Mouse (Mus musculus) stomach, embryonic 15.5 days (tissue): Measurements from ENCODE around the gene Krtcap2. TPM values are rescaled to one million over a fixed set of nuclear protein-coding genes. Genes with fewer than 3 reads are reported as not detected.

Experiments
- ATAC-seq: fragments of 200-750 bp; cut with Nextera tagmentation; 2 replicates; pipeline ENCODE4 v1.8.0; 2017; ENCODE audit warnings: low read depth, moderate number of reproducible peaks, moderate TSS enrichment; ENCODE audit not compliant: insufficient read depth, low FRiP score
- H3K27ac ChIP-seq: fragments of 300-500 bp; sonication (generic); 2 replicates; pipeline ENCODE4 v1.5.1; 2015; ENCODE audit warnings: mild to moderate bottlenecking, inconsistent platforms
- H3K27me3 ChIP-seq: fragments of 300-500 bp; sonication (generic); replicated peaks from 2 replicates; pipeline ENCODE4 v1.6.1; 2015; ENCODE audit warnings: inconsistent platforms
- H3K36me3 ChIP-seq: fragments of 300-500 bp; sonication (generic); 2 replicates; pipeline ENCODE4 v1.6.1; 2015; ENCODE audit warnings: inconsistent platforms
- H3K4me1 ChIP-seq: fragments of 300-500 bp; sonication (generic); 2 replicates; pipeline ENCODE4 v1.6.1; 2015; ENCODE audit warnings: inconsistent platforms
- H3K4me2 ChIP-seq: fragments of 300-500 bp; sonication (generic); 2 replicates; pipeline ENCODE4 v1.6.1; 2015; ENCODE audit warnings: mild to moderate bottlenecking, inconsistent platforms
- H3K4me3 ChIP-seq: fragments of 300-500 bp; sonication (generic); replicated peaks from 2 replicates; pipeline ENCODE4 v1.5.1; 2015; ENCODE audit warnings: inconsistent platforms
- H3K9ac ChIP-seq: fragments of 300-500 bp; sonication (generic); 2 replicates; pipeline ENCODE4 v1.6.1; 2015; ENCODE audit warnings: inconsistent platforms
- H3K9me3 ChIP-seq: fragments of 300-500 bp; sonication (generic); 2 replicates; pipeline ENCODE4 v1.6.1; 2016; ENCODE audit warnings: inconsistent platforms
- WGBS: fragments of 180-500 bp; shearing (Covaris S2); methylation state at CpG from one replicate; pipeline ENCODE4 v1.1.7; 2015; 5-methylcytosine and 5-hydroxymethylcytosine counted together
- polyA plus RNA-seq: library from polyadenylated mRNA; unstranded; fragments of >200 nt; fragmentation: Nextera tagmentation; extraction: Ambion mirVana; gene quantifications from 2 replicates; pipeline ENCODE4 v1.2.1, GENCODE M21; 2015

Krtcap2 gene
- polyA plus RNA-seq, 1 experiment from 2014 or later, result 406 TPM

DNA sequence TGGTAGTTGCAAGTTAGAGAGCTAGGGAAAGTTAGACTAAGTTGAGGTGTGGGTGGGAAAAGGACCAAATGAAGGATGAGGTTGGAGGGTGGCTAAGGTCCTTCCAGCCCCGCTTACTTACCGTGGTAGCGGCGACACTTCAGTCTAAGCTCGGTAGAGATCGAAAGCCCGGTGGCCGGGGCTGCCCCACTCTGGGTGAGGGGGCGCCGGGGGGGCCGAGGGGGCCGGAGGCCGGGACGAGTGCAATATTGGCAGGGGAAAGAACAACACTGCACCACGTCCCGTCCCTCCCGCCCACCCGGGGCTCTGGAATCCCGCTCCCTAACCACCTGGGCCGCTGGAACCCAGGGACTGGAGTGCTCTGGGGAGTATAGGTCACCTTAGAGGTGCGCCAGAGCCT, 18.9 kb upstream of the Krtcap2 start, which contains the start of gene Mtx1:
Gene Mtx1, minus strand, starts transcription at position 189 of the 400 bp plus-strand sequence.
- WGBS, result 4% methylated on average over 20 of the region's 21 CpGs
- no peak within 1 kb of the TSS for H3K9ac ChIP-seq
- peaks cover 27% of the 10 kb centered on the region for H3K4me1 ChIP-seq
- H3K36me3 ChIP-seq, result no peaks in the 10 kb centered on the region
- peak within 1 kb of the TSS; percentile 60 for H3K27ac ChIP-seq
- H3K9me3 ChIP-seq, result no peaks in the 10 kb centered on the region
- peak; percentile 4; the same call in 1 of the 2 replicates for ATAC-seq
- H3K27me3 ChIP-seq, result no peaks in the 10 kb centered on the region
- H3K4me3 ChIP-seq, result peak within 1 kb of the TSS; percentile 46
- H3K4me2 ChIP-seq, result peak within 1 kb of the TSS; percentile 82

DNA sequence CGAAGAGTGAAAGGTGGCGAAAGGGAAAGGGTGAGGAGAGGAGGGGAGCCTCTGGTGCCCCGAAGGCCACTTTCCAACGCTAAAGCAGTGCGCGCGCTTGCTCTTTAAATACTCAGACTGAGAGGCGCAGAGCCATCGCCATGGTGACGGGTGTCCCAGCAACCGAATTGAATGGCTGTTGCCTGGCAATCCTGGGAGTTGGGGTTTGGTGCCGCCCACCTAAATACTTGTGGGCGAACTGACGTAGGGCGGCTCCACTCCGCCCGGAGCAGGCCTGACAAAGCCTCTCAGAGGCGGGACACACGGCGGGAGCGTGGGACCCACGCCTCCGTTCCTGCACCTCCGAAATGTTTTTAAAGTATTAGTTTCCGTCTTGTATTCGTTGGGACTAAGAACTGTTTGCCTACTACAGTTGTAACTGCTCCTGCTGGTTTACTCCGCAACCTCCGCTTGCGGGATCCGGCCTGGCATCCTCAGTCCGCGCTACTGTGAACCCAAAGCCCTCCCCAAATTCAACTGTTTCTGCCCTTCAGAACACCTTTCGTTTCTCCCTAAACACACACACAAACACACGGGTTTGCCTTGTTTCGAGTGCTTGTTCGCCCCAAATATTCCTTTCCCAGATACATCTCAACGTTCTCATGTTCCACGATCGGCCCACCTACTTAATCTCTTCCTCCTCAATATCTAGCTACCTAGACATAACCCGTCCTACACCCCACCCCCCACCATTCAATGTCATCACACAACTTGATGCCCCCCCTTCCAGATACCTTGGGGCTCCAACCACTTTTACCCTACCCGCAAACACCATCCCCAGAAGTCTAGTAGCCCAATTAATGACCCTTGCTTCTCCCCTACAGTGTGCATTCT, 18.2 kb upstream of the Krtcap2 start:
- Histone ChIP-seq H3K9ac (no peak overlapping the region), H3K9me3 (no peaks in the 10 kb centered on the region), H3K27me3 (no peaks in the 10 kb centered on the region), H3K36me3 (no peaks in the 10 kb centered on the region), H3K27ac (peak overlapping the region; percentile 60), H3K4me2 (peak overlapping the region; percentile 82), H3K4me3 (peak overlapping the region; percentile 46), H3K4me1 (peaks cover 27% of the 10 kb centered on the region)
- 4% methylated on average over 41 of the region's 41 CpGs for WGBS
- peak; percentile 74 for ATAC-seq

GRCm38 (mm10) chr3:89228180-89228549, 17.6 kb upstream of the Krtcap2 start:
- Histone ChIP-seq H3K9ac (no peak overlapping the region), H3K4me1 (peaks cover 30% of the 10 kb centered on the region), H3K4me2 (peak overlapping the region; percentile 82), H3K27ac (peak overlapping the region; percentile 60), H3K9me3 (no peaks in the 10 kb centered on the region), H3K36me3 (no peaks in the 10 kb centered on the region), H3K27me3 (no peaks in the 10 kb centered on the region), H3K4me3 (peak overlapping the region; percentile 46)
- ATAC-seq, result peak; percentile 20; the same call in 1 of the 2 replicates
- WGBS, result 1% methylated on average over 20 of the region's 20 CpGs

GRCm38 (mm10) chr3:89228836-89229235, 16.9 kb upstream of the Krtcap2 start, which contains the start of gene Muc1:
Muc1 (plus strand) TSS chr3:89229057.
- peak within 1 kb of the TSS; percentile 46 for H3K4me3 ChIP-seq
- no peak within 1 kb of the TSS for H3K9ac ChIP-seq
- H3K4me1 ChIP-seq, result peaks cover 37% of the 10 kb centered on the region
- H3K27ac ChIP-seq, result peak within 1 kb of the TSS; percentile 60
- peak; percentile 14; the same call in 1 of the 2 replicates for ATAC-seq
- no peaks in the 10 kb centered on the region for H3K36me3 ChIP-seq
- H3K27me3 ChIP-seq, result no peaks in the 10 kb centered on the region
- peak within 1 kb of the TSS; percentile 82 for H3K4me2 ChIP-seq
- no peaks in the 10 kb centered on the region for H3K9me3 ChIP-seq
- WGBS, result 30% methylated on average over 10 of the region's 10 CpGs

GRCm38 (mm10) chr3:89229276-89229675, 16.5 kb upstream of the Krtcap2 start:
- Histone ChIP-seq H3K9me3 (no peaks in the 10 kb centered on the region), H3K4me3 (peak overlapping the region; percentile 46), H3K27ac (peak overlapping the region; percentile 60), H3K36me3 (no peaks in the 10 kb centered on the region), H3K4me2 (peak overlapping the region; percentile 82), H3K27me3 (no peaks in the 10 kb centered on the region), H3K4me1 (peaks cover 37% of the 10 kb centered on the region), H3K9ac (no peak overlapping the region)
- 45% methylated on average over 4 of the region's 4 CpGs for WGBS
- ATAC-seq, result no peak

DNA sequence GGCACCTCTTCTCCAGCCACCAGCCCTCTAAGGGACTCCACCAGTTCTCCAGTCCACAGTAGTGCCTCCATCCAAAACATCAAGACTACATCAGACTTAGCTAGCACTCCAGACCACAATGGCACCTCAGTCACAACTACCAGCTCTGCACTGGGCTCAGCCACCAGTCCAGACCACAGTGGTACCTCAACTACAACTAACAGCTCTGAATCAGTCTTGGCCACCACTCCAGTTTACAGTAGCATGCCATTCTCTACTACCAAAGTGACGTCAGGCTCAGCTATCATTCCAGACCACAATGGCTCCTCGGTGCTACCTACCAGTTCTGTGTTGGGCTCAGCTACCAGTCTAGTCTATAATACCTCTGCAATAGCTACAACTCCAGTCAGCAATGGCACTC, 15.2 kb upstream of the Krtcap2 start:
- Histone ChIP-seq H3K4me2 (peak overlapping the region; percentile 82), H3K4me1 (peaks cover 32% of the 10 kb centered on the region), H3K27ac (no peak overlapping the region), H3K9ac (0 out of 2 replicates have a peak overlapping the region, but pooled peaks have one; percentile 1), H3K9me3 (no peaks in the 10 kb centered on the region), H3K4me3 (peak overlapping the region; percentile 25; the same call in 1 of the 2 replicates), H3K36me3 (no peaks in the 10 kb centered on the region), H3K27me3 (no peaks in the 10 kb centered on the region)
- WGBS, result 77% methylated on average over 2 of the region's 2 CpGs
- no peak for ATAC-seq

- H3K9ac ChIP-seq, result no peak overlapping the region
- H3K27me3 ChIP-seq, result no peaks in the 10 kb centered on the region
- no peaks in the 10 kb centered on the region for H3K36me3 ChIP-seq
- H3K9me3 ChIP-seq, result no peaks in the 10 kb centered on the region
- peak overlapping the region; percentile 25 for H3K4me3 ChIP-seq
- peak overlapping the region; percentile 82 for H3K4me2 ChIP-seq
- peaks cover 29% of the 10 kb centered on the region for H3K4me1 ChIP-seq
- no peak for ATAC-seq
- H3K27ac ChIP-seq, result peak overlapping the region; percentile 88; the same call in 1 of the 2 replicates
- 57% methylated on average over 7 of the region's 7 CpGs for WGBS
Measured at GRCm38 (mm10) chr3:89231345-89231744, 14.4 kb upstream of the Krtcap2 start.

- Histone ChIP-seq H3K4me1 (peaks cover 24% of the 10 kb centered on the region), H3K27ac (peak overlapping the region; percentile 88; the same call in 1 of the 2 replicates), H3K36me3 (no peaks in the 10 kb centered on the region), H3K4me2 (peak overlapping the region; percentile 82), H3K4me3 (peak overlapping the region; percentile 25), H3K27me3 (no peaks in the 10 kb centered on the region), H3K9ac (no peak overlapping the region), H3K9me3 (no peaks in the 10 kb centered on the region)
- ATAC-seq, result no peak
- 69% methylated on average over 16 of the region's 16 CpGs for WGBS
Measured at GRCm38 (mm10) chr3:89231772-89232275, 13.9 kb upstream of the Krtcap2 start.

DNA sequence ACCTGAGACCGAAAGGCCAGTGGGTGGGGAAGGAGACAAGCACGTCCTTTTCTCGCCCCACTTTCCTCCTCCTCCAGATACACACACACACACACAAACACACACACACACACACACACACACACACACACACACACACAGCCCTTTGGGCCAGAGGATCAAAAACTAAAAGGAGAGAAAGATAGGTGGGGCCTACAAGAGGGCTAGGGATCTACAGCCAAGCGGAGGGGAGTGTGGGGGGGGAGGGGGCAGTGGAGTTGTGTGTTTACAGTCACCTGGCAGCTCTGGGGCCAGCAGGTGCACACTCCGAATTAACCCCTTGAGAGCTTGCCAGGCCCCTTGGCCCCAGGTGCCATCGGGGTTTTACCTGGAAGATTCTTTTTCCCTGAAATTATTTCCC, 13.2 kb upstream of the Krtcap2 start:
- no peak for ATAC-seq

GRCm38 (mm10) chr3:89233562-89234110, 12.1 kb upstream of the Krtcap2 start:
- Histone ChIP-seq H3K27ac (peak overlapping the region; percentile 88), H3K4me2 (peak overlapping the region; percentile 36; the same call in 1 of the 2 replicates), H3K36me3 (0 out of 2 replicates have a peak, but pooled peaks cover 4% of the 10 kb centered on the region), H3K4me3 (no peak overlapping the region), H3K9me3 (no peaks in the 10 kb centered on the region), H3K27me3 (no peaks in the 10 kb centered on the region), H3K9ac (no peak overlapping the region), H3K4me1 (peaks cover 11% of the 10 kb centered on the region; the same call in 1 of the 2 replicates)
- WGBS, result 54% methylated on average over 14 of the region's 14 CpGs
- ATAC-seq, result peak; percentile 76

More for the DNA sequence above, 13.2 kb upstream of the Krtcap2 start:
- H3K4me1 ChIP-seq, result peaks cover 17% of the 10 kb centered on the region; the same call in 1 of the 2 replicates
- peak overlapping the region; percentile 82 for H3K4me2 ChIP-seq
- peak overlapping the region; percentile 88 for H3K27ac ChIP-seq
- 0 out of 2 replicates have a peak, but pooled peaks cover 4% of the 10 kb centered on the region for H3K36me3 ChIP-seq
- H3K9me3 ChIP-seq, result no peaks in the 10 kb centered on the region
- WGBS, result 42% methylated on average over 6 of the region's 6 CpGs
- no peak overlapping the region for H3K9ac ChIP-seq
- no peaks in the 10 kb centered on the region for H3K27me3 ChIP-seq
- peak overlapping the region; percentile 25; the same call in 1 of the 2 replicates for H3K4me3 ChIP-seq

DNA sequence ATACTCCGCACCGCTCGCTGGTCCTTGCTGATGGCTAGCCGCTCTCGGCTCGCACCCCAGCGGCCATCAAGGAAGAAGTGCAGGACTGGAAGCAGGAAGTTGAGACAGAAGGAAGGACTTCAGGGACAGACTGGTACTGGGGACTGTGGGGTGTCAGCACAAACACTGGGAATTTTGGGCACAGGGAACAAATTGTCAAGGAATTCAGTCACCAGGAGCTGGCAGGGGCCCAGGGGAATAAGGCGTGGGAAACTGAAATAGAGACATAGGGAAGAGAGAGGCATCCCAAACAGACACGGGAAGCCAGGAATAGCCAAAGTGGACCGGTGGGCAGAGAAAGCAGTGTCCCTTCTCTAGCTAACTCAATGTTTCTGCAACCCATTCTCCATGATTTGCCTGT, 9.2 kb upstream of the Krtcap2 start:
- no peaks in the 10 kb centered on the region for H3K9me3 ChIP-seq
- no peaks in the 10 kb centered on the region for H3K27me3 ChIP-seq
- no peak overlapping the region for H3K4me3 ChIP-seq
- 0 out of 2 replicates have a peak, but pooled peaks cover 4% of the 10 kb centered on the region for H3K36me3 ChIP-seq
- ATAC-seq, result no peak
- H3K9ac ChIP-seq, result no peak overlapping the region
- no peak overlapping the region for H3K27ac ChIP-seq
- H3K4me1 ChIP-seq, result peaks cover 10% of the 10 kb centered on the region; the same call in 1 of the 2 replicates
- WGBS, result 85% methylated on average over 10 of the region's 10 CpGs
- H3K4me2 ChIP-seq, result no peak overlapping the region
